Mouse (Mus musculus) B cell, adult 2 months (primary cell): ENCODE results near the gene Arhgef15.

Experiments used
- DNase-seq, 2 experiments: peaks; one replicate each; pipeline ENCODE4 v3.0.0; 2022

Gene Arhgef15

GRCm38 (mm10) chr11:68911531-68912177 lies 45.6 kb downstream of the Arhgef15 start:
- DNase-seq, result no peak

GRCm38 (mm10) chr11:68908846-68909503 lies 48.3 kb downstream of the Arhgef15 start:
- no peak for DNase-seq

- no peak for DNase-seq
Measured at GRCm38 (mm10) chr11:68907251-68907650, 50.0 kb downstream of the Arhgef15 start.

- no peak for DNase-seq
Measured at GRCm38 (mm10) chr11:68906461-68906790, 50.9 kb downstream of the Arhgef15 start.

- DNase-seq, result no peak
Measured at GRCm38 (mm10) chr11:68905665-68906460, 51.4 kb downstream of the Arhgef15 start.

GRCm38 (mm10) chr11:68905138-68905531 lies 52.1 kb downstream of the Arhgef15 start:
- no peak for DNase-seq

- DNase-seq, result peak; percentile 79 to 82
Measured at GRCm38 (mm10) chr11:68904375-68905137, 52.7 kb downstream of the Arhgef15 start.

- DNase-seq, result no peak
Measured at GRCm38 (mm10) chr11:68903775-68904174, 53.5 kb downstream of the Arhgef15 start.

- DNase-seq, result no peak
Measured at GRCm38 (mm10) chr11:68902823-68903222, 54.5 kb downstream of the Arhgef15 start.

- no peak for DNase-seq
Measured at GRCm38 (mm10) chr11:68902367-68902766, 54.9 kb downstream of the Arhgef15 start.

GRCm38 (mm10) chr11:68902047-68902364 lies 55.3 kb downstream of the Arhgef15 start:
- no peak for DNase-seq

GRCm38 (mm10) chr11:68901351-68902046 lies 55.8 kb downstream of the Arhgef15 start, which contains the start of gene Rpl26:
Rpl26 (plus strand) TSS chr11:68901583.
- peak; percentile 98 to 99 for DNase-seq

- no peak for DNase-seq
Measured at GRCm38 (mm10) chr11:68900519-68901350, 56.5 kb downstream of the Arhgef15 start.

GRCm38 (mm10) chr11:68899815-68900214 lies 57.5 kb downstream of the Arhgef15 start:
- no peak for DNase-seq

- no peak for DNase-seq
Measured at GRCm38 (mm10) chr11:68898790-68899189, 58.5 kb downstream of the Arhgef15 start.

GRCm38 (mm10) chr11:68897838-68898237 lies 59.4 kb downstream of the Arhgef15 start:
- DNase-seq, result no peak

GRCm38 (mm10) chr11:68897120-68897519 lies 60.2 kb downstream of the Arhgef15 start:
- DNase-seq, result peak; percentile 64 to 70

- DNase-seq, result no peak
Measured at GRCm38 (mm10) chr11:68896247-68896646, 61.0 kb downstream of the Arhgef15 start.

- no peak for DNase-seq
Measured at GRCm38 (mm10) chr11:68893911-68894464, 63.3 kb downstream of the Arhgef15 start.
